Mouse (Mus musculus) neural tube, embryonic 12.5 days (tissue): ENCODE data around the gene Prr22. TPM values are rescaled to one million over a fixed set of nuclear protein-coding genes. Genes with fewer than 3 reads are reported as not detected.

Experiments used
- ATAC-seq: fragments of 200-750 bp; cut with Nextera tagmentation; 2 replicates; pipeline ENCODE4 v1.8.0; 2017; ENCODE audit warnings: low read depth, mild to moderate bottlenecking, moderate TSS enrichment, moderate library complexity; ENCODE audit not compliant: low FRiP score
- H3K27ac ChIP-seq: fragments of 300-500 bp; sonication (generic); 2 replicates; pipeline ENCODE4 v1.5.1; 2016
- H3K27me3 ChIP-seq: fragments of 300-500 bp; sonication (generic); replicated peaks from 2 replicates; pipeline ENCODE4 v1.6.1; 2016; ENCODE audit warnings: mild to moderate bottlenecking
- H3K36me3 ChIP-seq: fragments of 300-500 bp; sonication (generic); 2 replicates; pipeline ENCODE4 v1.6.1; 2016; ENCODE audit warnings: mild to moderate bottlenecking
- H3K4me1 ChIP-seq: fragments of 300-500 bp; sonication (generic); 2 replicates; pipeline ENCODE4 v1.6.1; 2016
- H3K4me2 ChIP-seq: fragments of 300-500 bp; sonication (generic); replicated peaks from 2 replicates; pipeline ENCODE4 v1.6.1; 2016; ENCODE audit warnings: mild to moderate bottlenecking
- H3K4me3 ChIP-seq: fragments of 300-500 bp; sonication (generic); 2 replicates; pipeline ENCODE4 v1.5.1; 2016
- H3K9ac ChIP-seq: fragments of 300-500 bp; sonication (generic); 2 replicates; pipeline ENCODE4 v1.6.1; 2016; ENCODE audit warnings: mild to moderate bottlenecking
- H3K9me3 ChIP-seq: fragments of 300-500 bp; sonication (generic); 2 replicates; pipeline ENCODE4 v1.6.1; 2016; ENCODE audit warnings: mild to moderate bottlenecking
- WGBS: fragments of 180-500 bp; shearing (Covaris S2); methylation state at CpG from one replicate; pipeline ENCODE4 v1.1.7; 2016; 5-methylcytosine and 5-hydroxymethylcytosine counted together
- polyA plus RNA-seq: library from polyadenylated mRNA; unstranded; fragments of >200 nt; fragmentation: Nextera tagmentation; extraction: Ambion mirVana; gene quantifications from 2 replicates; pipeline ENCODE4 v1.2.1, GENCODE M21; 2016

Gene Prr22
- polyA plus RNA-seq, 1 experiment from 2014 or later: 1.6 TPM

DNA sequence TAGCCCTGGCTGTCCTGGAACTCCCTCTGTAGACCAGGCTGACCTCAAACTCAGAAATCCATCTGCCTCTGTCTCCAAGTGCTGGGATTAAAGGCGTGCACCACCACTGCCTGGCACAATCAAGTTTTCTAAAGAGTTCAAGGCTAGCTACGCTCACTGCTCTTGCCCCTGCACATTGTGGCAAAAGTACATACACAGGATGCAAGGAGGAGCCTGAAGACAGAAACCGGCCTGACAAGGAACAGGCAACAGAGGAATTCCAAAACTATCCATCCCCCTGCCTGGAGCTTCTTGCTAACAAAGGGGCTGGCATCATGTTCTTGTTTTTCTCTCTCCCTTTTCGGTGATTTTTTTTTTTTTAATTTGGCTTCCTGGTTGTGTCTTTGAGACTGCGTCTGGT, 25.9 kb upstream of the Prr22 start:
- Histone ChIP-seq H3K9ac (no peak overlapping the region), H3K36me3 (no peaks in the 10 kb centered on the region), H3K27me3 (no peaks in the 10 kb centered on the region), H3K27ac (no peak overlapping the region), H3K4me1 (no peaks in the 10 kb centered on the region), H3K9me3 (no peaks in the 10 kb centered on the region), H3K4me3 (no peak overlapping the region), H3K4me2 (no peak overlapping the region)
- no peak for ATAC-seq
- 70% methylated on average over 5 of the region's 5 CpGs for WGBS

DNA sequence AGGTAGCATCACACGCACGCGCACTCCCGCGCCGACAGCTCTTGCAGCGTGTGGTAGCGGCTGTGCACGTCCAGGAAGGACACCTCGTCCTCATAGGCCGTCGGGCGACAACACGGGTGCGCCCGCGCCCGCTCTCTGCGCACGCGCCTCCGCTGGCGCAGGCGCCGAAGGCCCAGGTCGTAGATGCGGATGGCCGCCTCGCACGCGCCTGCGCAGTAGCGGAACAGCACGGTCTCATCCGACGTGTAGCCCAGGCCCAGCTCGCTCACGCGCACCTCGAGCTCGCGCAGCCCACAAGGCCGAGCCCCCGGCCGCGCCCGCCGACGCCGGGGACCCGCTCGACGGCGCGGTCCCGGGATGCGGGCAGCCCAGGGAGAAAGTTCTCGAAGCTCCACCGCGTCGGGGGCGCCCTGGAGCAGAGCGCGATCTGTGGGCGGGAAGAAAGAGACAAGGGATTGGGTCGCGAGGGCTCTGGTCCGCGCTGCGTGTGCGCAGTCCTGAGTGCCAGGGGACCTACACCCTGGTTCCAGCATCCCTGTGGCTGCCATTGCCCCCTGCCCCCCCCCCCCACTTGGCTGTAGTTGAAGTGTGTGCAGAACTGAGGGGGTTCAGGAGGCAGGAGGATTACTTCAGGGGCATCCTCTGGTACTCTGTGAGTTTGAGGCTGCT, 18.5 kb upstream of the Prr22 start:
- Histone ChIP-seq H3K4me1 (no peaks in the 10 kb centered on the region), H3K9ac (0 out of 2 replicates have a peak overlapping the region, but pooled peaks have one; percentile 21), H3K36me3 (no peaks in the 10 kb centered on the region), H3K4me3 (peak overlapping the region; percentile 27), H3K4me2 (peak overlapping the region; percentile 54), H3K9me3 (no peaks in the 10 kb centered on the region), H3K27ac (no peak overlapping the region), H3K27me3 (peaks cover 69% of the 10 kb centered on the region)
- 21% methylated on average over 70 of the region's 71 CpGs for WGBS
- ATAC-seq: peak; percentile 65

DNA sequence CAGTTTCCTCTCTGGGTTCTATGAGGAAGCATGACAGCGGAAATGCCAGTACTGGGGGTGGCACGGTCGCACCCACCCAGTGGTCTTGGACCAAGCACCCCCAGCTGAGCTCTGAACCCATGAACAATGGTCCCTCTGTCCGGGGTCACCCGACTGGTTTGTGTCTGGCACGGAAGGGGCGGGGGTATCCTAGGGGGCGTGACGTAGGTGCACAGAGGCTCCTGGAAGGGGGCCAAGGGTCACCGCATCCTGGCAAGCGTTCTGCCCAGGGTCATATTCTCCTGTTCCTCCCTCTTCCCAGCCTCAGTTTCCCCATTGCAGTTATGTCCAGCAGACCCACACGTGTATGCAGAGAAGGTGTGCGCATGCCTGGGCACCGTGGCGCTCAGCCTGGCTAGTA, 16.6 kb upstream of the Prr22 start:
- no peak for ATAC-seq
- no peak overlapping the region for H3K4me3 ChIP-seq
- H3K27ac ChIP-seq: no peak overlapping the region
- H3K4me2 ChIP-seq: no peak overlapping the region
- peaks cover 13% of the 10 kb centered on the region for H3K4me1 ChIP-seq
- WGBS: 30% methylated on average over 15 of the region's 15 CpGs
- H3K27me3 ChIP-seq: peaks cover 86% of the 10 kb centered on the region
- no peaks in the 10 kb centered on the region for H3K36me3 ChIP-seq
- no peak overlapping the region for H3K9ac ChIP-seq
- H3K9me3 ChIP-seq: no peaks in the 10 kb centered on the region

DNA sequence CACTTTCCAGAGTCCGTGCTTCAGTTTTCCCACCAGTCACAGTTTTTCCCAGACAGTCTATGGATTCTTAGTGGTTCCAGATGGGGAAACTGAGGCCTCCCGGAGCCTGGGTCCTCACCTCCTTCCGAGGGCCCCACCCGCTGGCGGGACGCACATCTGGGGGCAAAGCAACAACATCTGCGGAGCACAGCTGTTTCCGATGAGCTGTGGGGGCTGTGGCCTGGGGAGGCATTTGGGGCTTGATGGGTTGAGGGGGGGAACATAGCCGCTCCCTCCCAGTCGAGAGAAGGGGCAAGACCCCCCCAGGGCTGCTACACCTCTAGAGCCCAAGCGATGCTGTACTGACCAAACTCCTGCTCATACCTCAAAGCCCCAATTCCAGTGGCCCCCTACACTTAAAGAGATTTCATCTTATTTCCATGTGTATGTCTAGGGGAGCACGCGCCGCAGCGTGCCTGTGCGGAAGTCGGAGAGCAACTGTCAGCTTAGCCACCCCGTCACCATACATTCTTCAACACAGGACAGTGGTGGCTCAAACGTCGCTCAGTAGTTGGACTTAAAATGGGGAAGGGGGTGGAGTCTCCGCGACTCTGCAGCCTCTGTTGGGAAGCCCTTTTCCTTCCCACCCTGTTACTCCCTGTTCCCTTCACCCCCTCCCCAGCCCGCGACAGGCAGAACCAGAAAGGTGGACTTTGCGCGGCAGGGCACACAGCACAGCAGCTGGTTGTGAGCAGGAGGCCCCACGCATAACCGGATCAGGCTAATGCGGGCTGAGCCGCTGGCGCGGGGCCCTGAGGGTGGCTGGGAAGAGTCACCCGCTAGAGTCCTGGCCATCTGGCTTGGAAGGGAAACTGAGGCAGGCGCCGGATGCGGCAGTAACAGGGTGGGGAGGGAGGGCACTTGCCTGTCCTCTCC, 15.5 kb upstream of the Prr22 start:
- no peak overlapping the region for H3K27ac ChIP-seq
- 15% methylated on average over 36 of the region's 36 CpGs for WGBS
- no peak overlapping the region for H3K4me3 ChIP-seq
- no peak overlapping the region for H3K9ac ChIP-seq
- peaks cover 18% of the 10 kb centered on the region for H3K4me1 ChIP-seq
- peaks cover 94% of the 10 kb centered on the region for H3K27me3 ChIP-seq
- no peak for ATAC-seq
- no peak overlapping the region for H3K4me2 ChIP-seq
- H3K36me3 ChIP-seq: no peaks in the 10 kb centered on the region
- no peaks in the 10 kb centered on the region for H3K9me3 ChIP-seq

DNA sequence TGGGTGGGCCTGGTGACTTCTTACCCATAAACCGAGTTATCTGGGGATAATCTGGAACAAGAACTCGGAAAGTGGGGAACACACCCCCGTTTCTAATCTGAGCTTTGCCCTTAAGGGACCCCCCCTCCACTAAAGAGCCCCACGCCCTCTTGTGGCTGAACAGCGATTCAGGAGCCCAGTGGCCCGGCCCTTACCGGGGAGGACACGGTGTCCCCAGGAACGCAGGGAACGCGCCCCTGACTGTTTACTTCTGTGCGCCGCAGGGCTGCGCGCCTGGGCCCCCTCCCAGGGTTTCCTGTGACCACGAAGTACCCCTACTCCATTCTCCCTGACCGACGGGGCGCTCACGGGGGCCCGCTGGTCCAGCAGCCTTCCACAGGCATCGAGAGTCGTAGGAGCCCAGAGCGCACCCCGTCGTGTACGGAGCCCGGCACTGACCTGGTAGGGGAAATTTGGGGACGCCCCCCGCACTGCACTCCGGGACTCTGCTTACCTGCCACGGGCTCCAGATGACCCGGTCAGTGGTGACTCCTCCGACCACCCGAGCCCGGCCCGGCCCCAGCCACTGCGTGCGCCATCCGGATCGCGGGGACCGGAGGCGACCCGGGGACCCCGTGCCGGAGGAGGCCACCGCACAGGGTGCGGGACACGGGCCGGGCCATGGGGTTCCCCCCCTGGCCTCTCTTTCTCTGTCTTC, 13.2 kb upstream of the Prr22 start:
- H3K9me3 ChIP-seq: no peaks in the 10 kb centered on the region
- H3K27me3 ChIP-seq: peaks cover 83% of the 10 kb centered on the region
- H3K4me1 ChIP-seq: peaks cover 23% of the 10 kb centered on the region
- peak overlapping the region; percentile 89 for H3K4me2 ChIP-seq
- peak overlapping the region; percentile 52 for H3K9ac ChIP-seq
- WGBS: 2% methylated on average over 51 of the region's 51 CpGs
- ATAC-seq: 0 out of 2 replicates have a peak, but pooled peaks have one; percentile 1
- H3K27ac ChIP-seq: no peak overlapping the region
- H3K36me3 ChIP-seq: no peaks in the 10 kb centered on the region
- peak overlapping the region; percentile 40 for H3K4me3 ChIP-seq

DNA sequence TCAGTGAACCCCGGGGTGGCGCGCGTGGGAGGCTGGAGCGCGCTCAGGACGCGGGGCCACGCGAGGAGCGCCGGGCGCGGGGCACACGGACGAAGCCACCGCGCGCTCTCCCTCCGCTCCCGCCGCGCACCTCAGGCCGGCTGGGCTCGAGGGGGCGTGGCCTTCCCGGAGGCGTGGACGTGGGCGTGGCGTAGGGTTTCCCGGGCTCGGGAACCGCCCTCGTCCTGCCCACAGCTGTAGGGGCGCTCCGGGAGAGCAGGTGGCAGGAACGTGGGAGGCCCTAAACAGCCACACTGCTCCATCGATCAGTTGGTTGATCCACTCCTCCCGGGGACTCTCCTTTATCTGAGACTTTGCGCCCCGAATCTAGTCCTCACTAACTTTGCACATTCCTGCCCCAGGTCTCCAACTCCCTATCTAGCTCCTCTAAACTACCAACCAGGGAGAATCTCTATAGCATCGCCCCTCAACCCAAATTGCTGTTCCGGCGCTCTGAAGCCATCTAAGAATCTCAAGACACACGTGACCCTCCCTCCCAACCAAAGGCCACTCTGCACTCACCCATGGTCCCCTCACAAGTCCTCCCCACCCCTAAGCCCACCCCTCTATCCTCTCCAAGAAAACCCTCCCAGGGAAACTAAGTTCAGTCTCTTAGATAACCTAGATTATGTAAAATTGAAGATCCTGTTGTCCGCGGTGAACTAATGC, 12.5 kb upstream of the Prr22 start, which contains the start of gene Nrtn:
Nrtn (minus strand) TSS at position 115 of the 708 bp plus-strand sequence.
- Histone ChIP-seq H3K27me3 (peaks cover 76% of the 10 kb centered on the region), H3K9ac (peak within 1 kb of the TSS; percentile 52), H3K4me1 (peaks cover 27% of the 10 kb centered on the region), H3K36me3 (no peaks in the 10 kb centered on the region), H3K27ac (no peak within 1 kb of the TSS), H3K4me3 (peak within 1 kb of the TSS; percentile 40), H3K4me2 (peak within 1 kb of the TSS; percentile 89), H3K9me3 (no peaks in the 10 kb centered on the region)
- WGBS: under 1% methylated on average over 48 of the region's 48 CpGs
- peak; percentile 30; the same call in 1 of the 2 replicates for ATAC-seq

DNA sequence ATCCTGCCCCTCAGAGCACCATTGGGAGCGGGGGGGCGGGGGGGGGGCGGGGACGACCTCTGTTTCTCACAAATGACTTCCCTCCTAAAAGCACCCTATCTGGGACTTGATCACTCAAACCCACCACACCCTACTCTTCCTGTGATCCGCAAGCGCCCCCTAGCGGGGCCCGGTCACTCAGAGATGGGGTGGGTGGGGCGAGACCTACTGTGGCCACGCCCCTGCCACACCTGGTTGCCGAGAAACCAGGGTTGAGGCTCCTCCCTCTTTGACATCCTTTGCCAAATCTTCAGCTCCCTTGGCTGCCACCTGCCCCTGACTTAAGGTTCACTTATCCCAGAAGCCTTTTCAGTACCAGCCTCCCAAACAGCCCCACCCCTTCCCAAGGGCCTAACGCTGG, 11.9 kb upstream of the Prr22 start:
- no peak for ATAC-seq
- Histone ChIP-seq H3K4me3 (no peak overlapping the region), H3K9me3 (no peaks in the 10 kb centered on the region), H3K27me3 (peaks cover 71% of the 10 kb centered on the region), H3K9ac (no peak overlapping the region), H3K4me2 (peak overlapping the region; percentile 89), H3K36me3 (no peaks in the 10 kb centered on the region), H3K27ac (no peak overlapping the region), H3K4me1 (peaks cover 33% of the 10 kb centered on the region)
- 6% methylated on average over 12 of the region's 12 CpGs for WGBS

DNA sequence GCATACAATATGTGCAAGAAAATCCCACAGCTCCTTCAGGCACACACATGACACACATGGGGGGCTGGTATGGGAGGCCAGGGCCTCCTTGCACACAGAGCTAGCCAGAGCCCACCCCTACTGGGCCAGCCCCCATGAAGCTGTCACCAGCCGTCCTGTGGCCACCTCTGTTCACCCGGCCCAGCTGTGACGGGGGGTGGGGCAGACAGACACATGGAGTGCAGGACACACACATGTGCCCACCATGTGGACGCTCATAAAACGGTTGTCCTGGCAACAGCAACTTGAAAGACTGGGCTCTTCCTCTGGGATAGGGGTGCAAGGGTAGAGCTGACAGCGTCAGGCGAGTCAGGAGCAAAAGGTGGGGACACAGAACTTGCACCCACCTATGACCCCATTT, 10.8 kb upstream of the Prr22 start:
- peaks cover 33% of the 10 kb centered on the region for H3K4me1 ChIP-seq
- peaks cover 59% of the 10 kb centered on the region for H3K27me3 ChIP-seq
- no peak overlapping the region for H3K4me2 ChIP-seq
- H3K36me3 ChIP-seq: no peaks in the 10 kb centered on the region
- no peak overlapping the region for H3K27ac ChIP-seq
- ATAC-seq: no peak
- no peak overlapping the region for H3K4me3 ChIP-seq
- 34% methylated on average over 7 of the region's 7 CpGs for WGBS
- H3K9ac ChIP-seq: no peak overlapping the region
- H3K9me3 ChIP-seq: no peaks in the 10 kb centered on the region

DNA sequence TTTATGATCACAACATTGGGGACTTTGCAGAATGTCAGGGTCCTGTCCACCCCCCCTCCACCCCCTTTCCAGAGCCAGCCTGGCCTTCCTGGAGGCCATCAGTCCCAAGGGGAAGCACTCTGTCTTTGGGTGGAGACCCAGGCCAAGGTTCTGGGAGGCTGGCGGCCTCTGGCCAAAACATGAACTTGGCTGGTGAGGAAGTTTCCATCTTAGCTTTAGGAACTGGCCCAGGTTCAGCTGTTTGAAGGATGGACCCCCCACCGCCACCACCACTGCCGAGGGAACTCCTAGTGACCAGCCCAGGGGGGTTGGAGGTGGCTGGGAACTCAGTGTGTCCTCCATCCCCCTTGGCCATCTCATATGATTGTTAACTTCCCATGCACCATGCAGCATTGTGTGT, 9.0 kb upstream of the Prr22 start:
- Histone ChIP-seq H3K4me2 (peak overlapping the region; percentile 9; the same call in 1 of the 2 replicates), H3K27me3 (peaks cover 41% of the 10 kb centered on the region), H3K4me1 (peaks cover 39% of the 10 kb centered on the region), H3K4me3 (no peak overlapping the region), H3K27ac (no peak overlapping the region), H3K36me3 (no peaks in the 10 kb centered on the region), H3K9ac (no peak overlapping the region), H3K9me3 (no peaks in the 10 kb centered on the region)
- ATAC-seq: no peak
- 74% methylated on average over 3 of the region's 3 CpGs for WGBS

DNA sequence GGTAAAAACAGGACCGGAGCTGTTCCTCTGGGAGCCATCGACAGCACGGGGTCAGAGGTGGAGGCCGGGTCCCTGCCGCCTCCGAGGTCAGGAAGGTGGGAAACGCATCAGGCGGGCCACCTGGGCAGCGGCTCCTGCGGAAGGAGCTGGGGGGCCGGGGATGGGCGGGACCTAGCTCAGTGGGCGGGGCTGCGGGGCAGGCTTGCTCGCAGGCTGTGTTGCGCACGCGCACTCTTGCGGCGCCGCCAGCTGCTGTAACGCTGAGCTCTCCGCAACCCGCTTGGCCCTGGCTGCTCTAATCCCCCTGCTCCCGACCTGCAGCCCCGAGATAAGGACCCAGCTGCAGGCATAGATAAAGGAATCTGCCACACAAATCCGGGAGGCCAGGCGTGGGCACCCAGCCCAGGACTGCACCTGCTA, 8.0 kb upstream of the Prr22 start:
- WGBS: under 1% methylated on average over 25 of the region's 28 CpGs
- Histone ChIP-seq H3K27ac (peak overlapping the region; percentile 88), H3K27me3 (peaks cover 32% of the 10 kb centered on the region), H3K9me3 (no peaks in the 10 kb centered on the region), H3K9ac (peak overlapping the region; percentile 51), H3K4me3 (peak overlapping the region; percentile 43), H3K36me3 (peaks cover 6% of the 10 kb centered on the region), H3K4me1 (peaks cover 35% of the 10 kb centered on the region), H3K4me2 (peak overlapping the region; percentile 69)
- ATAC-seq: peak; percentile 23
